Mouse (Mus musculus): ENCODE measurements at regions not wholly inside any gene's neighbourhood (a gene's known extent, or its start where the extent isn't known, plus 50 kb on each side); places are given as distances from the start of the nearest gene placed in this dataset.

DNA sequence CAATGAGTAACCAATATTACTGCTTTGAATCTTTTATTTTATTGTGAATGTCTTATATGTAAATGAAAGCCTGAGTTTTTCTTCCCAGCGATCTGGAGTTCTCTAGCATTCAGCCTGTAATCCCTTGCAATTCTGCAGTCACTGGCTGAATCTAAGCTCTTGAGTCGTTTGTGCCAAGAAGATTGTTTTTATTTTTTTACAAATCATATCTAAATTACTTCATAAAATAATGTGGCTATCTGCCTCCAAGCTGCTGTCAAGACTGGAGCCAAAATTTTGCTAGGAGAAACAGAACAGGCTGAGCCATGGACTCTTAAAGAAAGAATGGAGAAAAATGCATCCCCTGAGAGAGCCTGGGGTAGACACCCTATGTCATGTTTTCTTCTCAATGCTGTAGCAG lies 455.4 kb upstream of the Gm26657 start:
- H3K27me3 ChIP-seq (replicated peaks; ENCODE audit: control insufficient read depth, insufficient read depth, low read length) = no peaks in the 10 kb centered on the region
- H3K4me2 ChIP-seq (replicated peaks; ENCODE audit: low read depth) = no peak overlapping the region
- H3K27ac ChIP-seq (ENCODE audit: low read depth, low read length) = no peak overlapping the region
- no peaks in the 10 kb centered on the region for H3K36me3 ChIP-seq (ENCODE audit: control insufficient read depth, insufficient read depth)
- no peaks in the 10 kb centered on the region for H3K9me3 ChIP-seq (ENCODE audit: control insufficient read depth)
- H3K9ac ChIP-seq (ENCODE audit: low read depth, low read length) = no peak overlapping the region
- H3K4me3 ChIP-seq (ENCODE audit: low read depth, low read length) = no peak overlapping the region
- 54% methylated on average over 2 of the region's 2 CpGs for WGBS
- ATAC-seq = no peak
- no peak for TF ChIP-seq CTCF (IDR thresholded peaks at IDR 0.05; ENCODE audit: low read depth)
- H3K4me1 ChIP-seq (replicated peaks; ENCODE audit: control insufficient read depth, insufficient read depth, low read length) = no peaks in the 10 kb centered on the region

DNA sequence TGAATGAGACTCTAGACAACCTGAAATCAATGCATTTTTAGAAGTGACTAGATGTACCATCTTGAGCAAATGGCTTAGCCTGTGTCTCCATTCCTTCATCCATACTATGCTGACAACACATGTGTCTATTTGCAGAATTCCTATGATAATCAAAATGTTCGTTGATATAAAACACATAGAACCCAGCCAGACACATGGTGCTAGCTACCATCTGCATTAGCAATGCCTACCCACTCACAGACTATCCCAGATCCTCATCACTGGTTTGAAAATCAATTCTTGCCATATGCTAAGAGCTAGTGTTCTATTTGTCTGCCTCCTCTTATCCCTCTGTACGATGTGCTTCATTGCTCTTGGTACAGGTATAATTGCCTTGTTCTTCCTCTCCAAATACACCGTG lies 464.0 kb upstream of the Gm26657 start:
- Histone ChIP-seq H3K36me3 (ENCODE audit: control insufficient read depth, insufficient read depth) (no peaks in the 10 kb centered on the region), H3K4me3 (ENCODE audit: low read depth, low read length) (no peak overlapping the region), H3K4me2 (replicated peaks; ENCODE audit: low read depth) (no peak overlapping the region), H3K27me3 (replicated peaks; ENCODE audit: control insufficient read depth, insufficient read depth, low read length) (no peaks in the 10 kb centered on the region), H3K9me3 (ENCODE audit: control insufficient read depth) (no peaks in the 10 kb centered on the region), H3K27ac (ENCODE audit: low read depth, low read length) (no peak overlapping the region), H3K4me1 (replicated peaks; ENCODE audit: control insufficient read depth, insufficient read depth, low read length) (no peaks in the 10 kb centered on the region), H3K9ac (ENCODE audit: low read depth, low read length) (no peak overlapping the region)
- no peak for TF ChIP-seq CTCF (IDR thresholded peaks at IDR 0.05; ENCODE audit: low read depth)
- WGBS = 88% methylated on average over 3 of the region's 3 CpGs
- no peak for ATAC-seq

DNA sequence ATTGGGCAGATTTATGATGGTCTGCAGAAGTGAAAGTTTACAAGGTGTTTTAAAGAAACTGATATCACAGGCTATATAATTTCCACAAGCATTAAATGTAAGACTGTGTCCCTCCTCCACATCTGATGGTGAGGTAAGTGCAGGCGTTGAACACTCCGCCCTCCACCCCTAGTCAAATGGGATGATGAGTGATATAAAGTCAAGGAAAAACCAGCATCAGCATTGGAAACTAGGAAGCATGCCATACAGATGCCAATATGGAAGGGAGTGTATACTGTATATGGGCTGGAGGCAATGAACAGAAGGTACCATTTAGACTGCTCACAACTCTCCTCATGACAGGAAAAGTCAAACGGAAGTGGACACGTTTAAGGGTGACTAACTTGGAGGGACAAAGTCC lies 468.5 kb upstream of the Gm26657 start:
- 78% methylated on average over 4 of the region's 4 CpGs for WGBS
- H3K9ac ChIP-seq (ENCODE audit: low read depth, low read length) = no peak overlapping the region
- no peak overlapping the region for H3K27ac ChIP-seq (ENCODE audit: low read depth, low read length)
- H3K9me3 ChIP-seq (ENCODE audit: control insufficient read depth) = no peaks in the 10 kb centered on the region
- no peaks in the 10 kb centered on the region for H3K36me3 ChIP-seq (ENCODE audit: control insufficient read depth, insufficient read depth)
- ATAC-seq = no peak
- no peaks in the 10 kb centered on the region for H3K27me3 ChIP-seq (replicated peaks; ENCODE audit: control insufficient read depth, insufficient read depth, low read length)
- no peaks in the 10 kb centered on the region for H3K4me1 ChIP-seq (replicated peaks; ENCODE audit: control insufficient read depth, insufficient read depth, low read length)
- H3K4me2 ChIP-seq (replicated peaks; ENCODE audit: low read depth) = no peak overlapping the region
- H3K4me3 ChIP-seq (ENCODE audit: low read depth, low read length) = no peak overlapping the region
- no peak for TF ChIP-seq CTCF (IDR thresholded peaks at IDR 0.05; ENCODE audit: low read depth)

DNA sequence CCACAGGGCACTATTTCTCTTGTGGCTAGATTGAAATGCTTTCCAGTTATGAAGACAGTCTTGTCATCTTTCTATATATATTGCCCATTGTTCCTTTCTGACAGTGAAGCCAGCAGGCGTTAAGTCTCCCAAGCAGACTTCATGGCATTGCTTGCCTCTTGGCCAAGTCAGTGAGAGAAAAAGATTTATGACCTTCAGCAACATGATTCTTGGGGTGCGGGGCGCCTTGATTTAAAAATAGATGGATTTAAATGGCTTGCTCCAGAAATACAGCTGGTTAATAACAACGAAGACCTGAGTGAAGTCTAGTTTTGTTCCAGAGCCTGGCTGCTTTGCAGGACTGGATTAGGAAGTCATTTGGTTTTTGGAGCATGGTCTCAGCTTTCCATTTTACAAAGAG lies 475.2 kb upstream of the Gm26657 start:
- WGBS = 65% methylated on average over 4 of the region's 4 CpGs
- no peak for ATAC-seq
- H3K4me1 ChIP-seq (replicated peaks; ENCODE audit: control insufficient read depth, insufficient read depth, low read length) = no peaks in the 10 kb centered on the region

DNA sequence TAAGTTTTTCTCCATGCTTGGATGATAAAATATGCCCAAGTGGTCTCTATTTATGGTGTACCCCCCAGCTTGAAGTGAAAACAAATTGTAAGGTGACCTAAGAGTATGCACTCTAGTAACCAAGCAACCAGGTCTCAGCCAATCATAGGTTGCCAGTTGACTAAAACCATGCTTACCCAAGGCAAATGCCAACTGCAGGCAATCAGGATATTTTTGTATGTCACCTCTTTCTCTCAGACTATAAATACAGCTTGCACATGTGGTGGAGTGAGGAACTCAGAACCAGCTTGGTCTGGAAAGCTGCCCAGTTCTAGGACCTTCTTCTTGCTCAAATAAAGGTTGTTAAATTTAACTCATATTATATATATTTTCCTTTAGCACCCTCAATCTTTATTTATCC lies 476.0 kb upstream of the Gm26657 start:
- no peak for ATAC-seq
- no peaks in the 10 kb centered on the region for H3K36me3 ChIP-seq (ENCODE audit: control insufficient read depth, insufficient read depth)
- H3K9me3 ChIP-seq (ENCODE audit: control insufficient read depth) = no peaks in the 10 kb centered on the region

More for the DNA sequence above, 475.2 kb upstream of the Gm26657 start:
- TF ChIP-seq CTCF (IDR thresholded peaks at IDR 0.05; ENCODE audit: low read depth) = no peak
- no peak overlapping the region for H3K27ac ChIP-seq (ENCODE audit: low read depth, low read length)
- H3K9me3 ChIP-seq (ENCODE audit: control insufficient read depth) = no peaks in the 10 kb centered on the region
- no peaks in the 10 kb centered on the region for H3K27me3 ChIP-seq (replicated peaks; ENCODE audit: control insufficient read depth, insufficient read depth, low read length)
- no peaks in the 10 kb centered on the region for H3K36me3 ChIP-seq (ENCODE audit: control insufficient read depth, insufficient read depth)
- H3K4me3 ChIP-seq (ENCODE audit: low read depth, low read length) = no peak overlapping the region
- H3K9ac ChIP-seq (ENCODE audit: low read depth, low read length) = no peak overlapping the region
- no peak overlapping the region for H3K4me2 ChIP-seq (replicated peaks; ENCODE audit: low read depth)

DNA sequence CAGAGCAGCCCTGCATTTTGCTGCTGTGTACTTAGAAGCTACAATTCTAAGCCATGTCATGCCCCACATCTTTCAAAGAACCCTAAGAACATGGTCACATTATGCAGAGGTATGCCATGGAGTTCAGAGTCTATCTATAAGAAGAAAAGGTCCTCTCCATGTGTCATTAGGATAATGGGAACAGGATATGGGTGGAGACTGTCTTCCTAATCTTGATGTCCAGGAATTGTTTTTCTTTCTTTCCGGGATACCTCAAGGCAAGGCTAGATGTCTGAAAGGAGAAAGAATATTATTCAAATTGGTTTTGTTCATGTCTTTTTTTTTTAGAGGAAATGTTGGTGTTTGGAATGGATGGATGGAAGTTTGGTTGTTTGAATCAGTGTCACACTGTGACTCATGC lies 477.3 kb upstream of the Gm26657 start:
- no peak for ATAC-seq
- no peaks in the 10 kb centered on the region for H3K4me1 ChIP-seq (replicated peaks; ENCODE audit: control insufficient read depth, insufficient read depth, low read length)
- TF ChIP-seq CTCF (IDR thresholded peaks at IDR 0.05; ENCODE audit: low read depth) = no peak
- 76% methylated on average over 1 of the region's 1 CpGs for WGBS
- no peak overlapping the region for H3K4me3 ChIP-seq (ENCODE audit: low read depth, low read length)
- H3K36me3 ChIP-seq (ENCODE audit: control insufficient read depth, insufficient read depth) = no peaks in the 10 kb centered on the region
- H3K9me3 ChIP-seq (ENCODE audit: control insufficient read depth) = no peaks in the 10 kb centered on the region
- H3K9ac ChIP-seq (ENCODE audit: low read depth, low read length) = no peak overlapping the region
- H3K4me2 ChIP-seq (replicated peaks; ENCODE audit: low read depth) = no peak overlapping the region
- no peaks in the 10 kb centered on the region for H3K27me3 ChIP-seq (replicated peaks; ENCODE audit: control insufficient read depth, insufficient read depth, low read length)
- no peak overlapping the region for H3K27ac ChIP-seq (ENCODE audit: low read depth, low read length)

More for the DNA sequence above, 476.0 kb upstream of the Gm26657 start:
- no peak for TF ChIP-seq CTCF (IDR thresholded peaks at IDR 0.05; ENCODE audit: low read depth)
- no peak overlapping the region for H3K4me2 ChIP-seq (replicated peaks; ENCODE audit: low read depth)
- no peaks in the 10 kb centered on the region for H3K27me3 ChIP-seq (replicated peaks; ENCODE audit: control insufficient read depth, insufficient read depth, low read length)
- no peak overlapping the region for H3K9ac ChIP-seq (ENCODE audit: low read depth, low read length)
- no peak overlapping the region for H3K4me3 ChIP-seq (ENCODE audit: low read depth, low read length)
- no peak overlapping the region for H3K27ac ChIP-seq (ENCODE audit: low read depth, low read length)
- no peaks in the 10 kb centered on the region for H3K4me1 ChIP-seq (replicated peaks; ENCODE audit: control insufficient read depth, insufficient read depth, low read length)

DNA sequence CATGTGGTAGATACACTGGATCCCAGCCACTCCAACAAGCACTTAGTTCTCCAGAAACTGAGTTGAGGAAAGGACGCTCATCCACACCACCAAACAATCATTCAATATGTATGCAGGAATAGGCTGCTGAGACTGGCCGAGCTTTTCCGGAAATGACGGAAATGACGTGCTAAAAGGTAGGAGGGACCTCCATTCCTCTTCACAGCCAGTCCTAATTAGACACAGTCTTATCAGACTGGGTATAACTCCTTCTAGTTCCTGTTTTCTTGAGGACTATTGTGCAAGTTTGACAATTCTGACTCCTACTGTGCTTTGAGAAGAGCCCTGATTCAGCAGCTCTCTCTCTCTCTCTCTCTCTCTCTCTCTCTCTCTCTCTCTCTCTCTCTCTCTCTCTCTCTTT lies 477.9 kb upstream of the Gm26657 start:
- 72% methylated on average over 5 of the region's 5 CpGs for WGBS

More for the DNA sequence above, 477.9 kb upstream of the Gm26657 start:
- Histone ChIP-seq H3K9me3 (ENCODE audit: control insufficient read depth) (no peaks in the 10 kb centered on the region), H3K4me2 (replicated peaks; ENCODE audit: low read depth) (no peak overlapping the region), H3K4me3 (ENCODE audit: low read depth, low read length) (no peak overlapping the region), H3K9ac (ENCODE audit: low read depth, low read length) (no peak overlapping the region), H3K27ac (ENCODE audit: low read depth, low read length) (no peak overlapping the region), H3K4me1 (replicated peaks; ENCODE audit: control insufficient read depth, insufficient read depth, low read length) (no peaks in the 10 kb centered on the region), H3K36me3 (ENCODE audit: control insufficient read depth, insufficient read depth) (no peaks in the 10 kb centered on the region), H3K27me3 (replicated peaks; ENCODE audit: control insufficient read depth, insufficient read depth, low read length) (no peaks in the 10 kb centered on the region)
- no peak for ATAC-seq
- TF ChIP-seq CTCF (IDR thresholded peaks at IDR 0.05; ENCODE audit: low read depth) = no peak

Data from intestine, postnatal 0 days (tissue).